Mouse (Mus musculus): ENCODE measurements around the gene Myh6. TPM values are rescaled to one million over a fixed set of nuclear protein-coding genes. Genes with fewer than 3 reads are reported as not detected.
"Not testable (repeated sequence)": the region's sequence is repeated elsewhere in the genome, so short reads cannot be mapped to it uniquely, and the experiment has no call there.

Myh6 gene
- polyA plus RNA-seq, 1 experiment, result not detected

GRCm38 (mm10) chr14:54962714-54963113 lies 4.0 kb downstream of the Myh6 start:
- Histone ChIP-seq H3K4me3 (replicated peaks) (no peak overlapping the region), H3K4me1 (ENCODE audit: control insufficient read depth) (no peaks in the 10 kb centered on the region), H3K9me3 (ENCODE audit: control insufficient read depth, low read length) (no peaks in the 10 kb centered on the region), H3K36me3 (ENCODE audit: control insufficient read depth) (no peaks in the 10 kb centered on the region), H3K27me3 (ENCODE audit: control insufficient read depth) (no peaks in the 10 kb centered on the region)
- TF ChIP-seq TAL1 (IDR thresholded peaks at IDR 0.05; ENCODE audit: low read length), result no peak
- TF ChIP-seq GATA1 (IDR thresholded peaks at IDR 0.05; ENCODE audit: low read length), result no peak

DNA sequence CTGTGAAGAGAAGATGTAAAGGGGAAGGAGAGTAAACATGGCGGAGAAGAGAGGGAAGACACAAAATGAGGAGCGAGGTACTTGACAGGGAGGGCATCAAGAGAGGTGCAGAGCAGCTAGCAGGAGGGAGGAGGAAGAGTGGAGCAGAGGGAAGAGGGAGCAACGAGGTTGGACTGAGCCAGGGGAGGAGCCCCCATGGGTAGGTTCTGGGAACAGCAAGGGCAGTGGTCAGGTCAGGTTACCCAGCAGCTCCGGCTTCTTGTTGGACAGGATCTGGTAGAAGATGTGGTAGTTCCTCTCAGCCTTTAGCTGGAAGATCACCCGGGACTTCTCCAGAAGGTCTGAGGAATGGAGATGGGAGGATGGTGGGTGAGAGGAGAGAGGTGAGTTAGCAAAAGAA lies 5.2 kb downstream of the Myh6 start:
- Histone ChIP-seq H3K9me3 (ENCODE audit: control insufficient read depth, low read length) (no peaks in the 10 kb centered on the region), H3K27me3 (ENCODE audit: control insufficient read depth) (no peaks in the 10 kb centered on the region), H3K4me1 (ENCODE audit: control insufficient read depth) (no peaks in the 10 kb centered on the region), H3K36me3 (ENCODE audit: control insufficient read depth) (no peaks in the 10 kb centered on the region), H3K4me3 (replicated peaks) (no peak overlapping the region)
- no peak for TF ChIP-seq GATA1 (IDR thresholded peaks at IDR 0.05; ENCODE audit: low read length)
- no peak for TF ChIP-seq TAL1 (IDR thresholded peaks at IDR 0.05; ENCODE audit: low read length)

DNA sequence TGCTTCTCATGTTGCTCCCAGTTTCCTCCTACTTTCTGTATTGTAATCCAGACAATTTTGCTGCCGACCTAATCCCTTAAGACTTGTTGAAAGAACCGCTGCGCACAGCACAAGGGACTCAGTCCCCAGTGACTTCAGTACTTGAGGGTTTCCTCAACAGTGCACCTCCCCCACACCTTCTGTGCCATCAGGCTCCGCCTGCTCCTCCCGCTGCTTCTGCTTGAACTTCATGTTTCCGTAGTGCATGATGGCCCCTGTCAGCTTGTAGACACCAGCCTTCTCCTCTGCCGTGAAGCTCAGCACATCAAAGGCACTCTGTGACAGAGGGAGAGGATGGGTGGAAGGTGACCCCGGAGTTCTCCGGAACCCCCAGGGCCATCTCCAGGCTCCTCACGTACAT lies 6.0 kb downstream of the Myh6 start:
- H3K4me1 ChIP-seq (ENCODE audit: control insufficient read depth), result no peaks in the 10 kb centered on the region
- TF ChIP-seq TAL1 (IDR thresholded peaks at IDR 0.05; ENCODE audit: low read length), result no peak
- TF ChIP-seq GATA1 (IDR thresholded peaks at IDR 0.05; ENCODE audit: low read length), result no peak
- no peaks in the 10 kb centered on the region for H3K27me3 ChIP-seq (ENCODE audit: control insufficient read depth)
- H3K9me3 ChIP-seq (ENCODE audit: control insufficient read depth, low read length), result no peaks in the 10 kb centered on the region
- H3K36me3 ChIP-seq (ENCODE audit: control insufficient read depth), result no peaks in the 10 kb centered on the region
- no peak overlapping the region for H3K4me3 ChIP-seq (replicated peaks)

- H3K4me1 ChIP-seq (ENCODE audit: control insufficient read depth); H3K9me3 ChIP-seq (ENCODE audit: control insufficient read depth, low read length); H3K27me3 ChIP-seq (ENCODE audit: control insufficient read depth); H3K36me3 ChIP-seq (ENCODE audit: control insufficient read depth); H3K4me3 ChIP-seq (replicated peaks): not testable (repeated sequence)
These were observed 6.7 kb downstream of the Myh6 start for GRCm38 (mm10) chr14:54959853-54960613.

DNA sequence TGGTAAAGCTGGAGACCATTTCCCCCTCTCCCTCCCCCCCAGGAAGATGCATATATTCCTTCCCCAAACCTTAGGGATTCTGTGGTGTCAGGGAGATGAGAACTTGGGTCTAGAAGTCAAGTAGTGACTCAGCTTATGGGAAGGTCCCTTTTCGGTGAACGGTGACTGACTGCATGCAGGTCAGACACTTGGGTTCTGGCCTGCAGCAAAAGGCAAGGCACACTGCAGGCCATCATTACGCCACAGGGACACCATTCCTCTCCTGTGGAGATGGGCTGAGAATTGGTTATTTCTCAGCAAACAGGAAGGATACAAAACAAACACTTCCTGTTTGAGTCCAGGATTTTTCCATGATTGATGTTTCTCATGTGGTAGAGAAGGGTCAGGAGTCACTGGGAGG lies 7.5 kb downstream of the Myh6 start:
- TF ChIP-seq GATA1 (IDR thresholded peaks at IDR 0.05; ENCODE audit: low read length) (no peak), TAL1 (IDR thresholded peaks at IDR 0.05; ENCODE audit: low read length) (no peak)
- H3K4me1 ChIP-seq (ENCODE audit: control insufficient read depth), result no peaks in the 10 kb centered on the region
- no peak overlapping the region for H3K4me3 ChIP-seq (replicated peaks)
- no peaks in the 10 kb centered on the region for H3K9me3 ChIP-seq (ENCODE audit: control insufficient read depth, low read length)
- no peaks in the 10 kb centered on the region for H3K36me3 ChIP-seq (ENCODE audit: control insufficient read depth)
- H3K27me3 ChIP-seq (ENCODE audit: control insufficient read depth), result no peaks in the 10 kb centered on the region

DNA sequence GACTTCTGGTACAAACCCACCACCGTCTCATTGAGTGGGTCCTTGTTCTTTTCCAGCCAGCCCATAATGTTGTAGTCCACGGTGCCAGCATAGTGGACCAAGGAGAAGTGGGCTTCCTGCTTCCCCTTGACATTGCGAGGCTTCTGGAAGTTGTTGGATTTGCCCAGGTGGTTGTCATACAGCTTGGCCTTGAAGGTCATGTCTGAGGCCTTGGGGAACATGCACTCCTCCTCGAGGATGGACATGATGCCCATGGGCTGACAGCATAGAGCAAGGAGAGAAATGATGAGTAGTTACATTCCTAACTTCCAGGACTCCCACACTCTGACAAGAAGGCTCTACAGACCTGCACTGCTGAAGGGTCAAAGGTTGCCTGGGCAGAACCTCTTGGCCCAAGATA lies 8.2 kb downstream of the Myh6 start:
- Histone ChIP-seq H3K36me3 (ENCODE audit: control insufficient read depth) (no peaks in the 10 kb centered on the region), H3K9me3 (ENCODE audit: control insufficient read depth, low read length) (no peaks in the 10 kb centered on the region), H3K27me3 (ENCODE audit: control insufficient read depth) (no peaks in the 10 kb centered on the region), H3K4me3 (replicated peaks) (no peak overlapping the region), H3K4me1 (ENCODE audit: control insufficient read depth) (no peaks in the 10 kb centered on the region)
- TF ChIP-seq TAL1 (IDR thresholded peaks at IDR 0.05; ENCODE audit: low read length) (no peak), GATA1 (IDR thresholded peaks at IDR 0.05; ENCODE audit: low read length) (no peak)

GRCm38 (mm10) chr14:54956533-54956932 lies 10.2 kb downstream of the Myh6 start:
- no peaks in the 10 kb centered on the region for H3K27me3 ChIP-seq (ENCODE audit: control insufficient read depth)
- H3K9me3 ChIP-seq (ENCODE audit: control insufficient read depth, low read length), result no peaks in the 10 kb centered on the region
- H3K4me1 ChIP-seq (ENCODE audit: control insufficient read depth), result no peaks in the 10 kb centered on the region
- TF ChIP-seq GATA1 (IDR thresholded peaks at IDR 0.05; ENCODE audit: low read length) (no peak), TAL1 (IDR thresholded peaks at IDR 0.05; ENCODE audit: low read length) (no peak)
- H3K36me3 ChIP-seq (ENCODE audit: control insufficient read depth), result no peaks in the 10 kb centered on the region
- H3K4me3 ChIP-seq (replicated peaks), result no peak overlapping the region

DNA sequence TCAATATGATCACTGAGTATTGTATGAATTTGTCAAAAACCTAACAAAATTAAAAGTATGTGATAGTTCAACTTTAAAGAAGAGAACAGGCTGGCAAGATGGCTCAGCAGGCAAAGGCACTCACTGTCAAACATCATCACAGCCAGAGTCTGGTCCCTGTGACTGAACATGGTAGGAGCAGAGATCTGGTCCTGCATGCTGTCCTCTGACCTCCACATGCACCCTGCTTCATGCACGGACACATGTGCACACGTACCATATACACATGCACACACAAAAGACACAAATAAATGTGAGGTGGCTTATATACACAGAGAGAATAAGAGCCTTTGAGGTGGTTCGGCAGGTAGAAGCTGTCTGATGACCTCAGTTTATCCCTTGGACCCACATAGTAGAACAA lies 11.2 kb downstream of the Myh6 start:
- Histone ChIP-seq H3K4me3 (replicated peaks) (no peak overlapping the region), H3K4me1 (ENCODE audit: control insufficient read depth) (no peaks in the 10 kb centered on the region), H3K9me3 (ENCODE audit: control insufficient read depth, low read length) (no peaks in the 10 kb centered on the region), H3K27me3 (ENCODE audit: control insufficient read depth) (no peaks in the 10 kb centered on the region), H3K36me3 (ENCODE audit: control insufficient read depth) (no peaks in the 10 kb centered on the region)
- TF ChIP-seq TAL1 (IDR thresholded peaks at IDR 0.05; ENCODE audit: low read length), result no peak
- TF ChIP-seq GATA1 (IDR thresholded peaks at IDR 0.05; ENCODE audit: low read length), result no peak

- Histone ChIP-seq H3K4me1 (ENCODE audit: control insufficient read depth) (no peaks in the 10 kb centered on the region), H3K9me3 (ENCODE audit: control insufficient read depth, low read length) (no peaks in the 10 kb centered on the region), H3K27me3 (ENCODE audit: control insufficient read depth) (no peaks in the 10 kb centered on the region), H3K36me3 (ENCODE audit: control insufficient read depth) (no peaks in the 10 kb centered on the region), H3K4me3 (replicated peaks) (no peak overlapping the region)
- TF ChIP-seq GATA1 (IDR thresholded peaks at IDR 0.05; ENCODE audit: low read length) (no peak), TAL1 (IDR thresholded peaks at IDR 0.05; ENCODE audit: low read length) (no peak)
These were observed 12.3 kb downstream of the Myh6 start for GRCm38 (mm10) chr14:54954474-54954873.

- no peaks in the 10 kb centered on the region for H3K4me1 ChIP-seq (ENCODE audit: control insufficient read depth)
- no peaks in the 10 kb centered on the region for H3K36me3 ChIP-seq (ENCODE audit: control insufficient read depth)
- TF ChIP-seq GATA1 (IDR thresholded peaks at IDR 0.05; ENCODE audit: low read length), result no peak
- no peak for TF ChIP-seq TAL1 (IDR thresholded peaks at IDR 0.05; ENCODE audit: low read length)
- no peak overlapping the region for H3K4me3 ChIP-seq (replicated peaks)
- no peaks in the 10 kb centered on the region for H3K27me3 ChIP-seq (ENCODE audit: control insufficient read depth)
- H3K9me3 ChIP-seq (ENCODE audit: control insufficient read depth, low read length), result no peaks in the 10 kb centered on the region
These were observed 13.0 kb downstream of the Myh6 start for GRCm38 (mm10) chr14:54953664-54954206.
